Mouse (Mus musculus): ENCODE results near the gene 5730455P16Rik. TPM values are rescaled to one million over a fixed set of nuclear protein-coding genes. Genes with fewer than 3 reads are reported as not detected.

The 5730455P16Rik gene
- total and polyA plus RNA-seq, 2 experiments from 2014 or later, result 43.2 to 47.6 TPM

GRCm38 (mm10) chr11:80312049-80312448, 65.8 kb downstream of the 5730455P16Rik start:
- Histone ChIP-seq H3K9ac (no peak overlapping the region), H3K27me3 (ENCODE audit: insufficient read depth, low read length) (no peaks in the 10 kb centered on the region), H3K4me3 (ENCODE audit: low read depth, low read length) (no peak overlapping the region), H3K9me3 (ENCODE audit: low read length) (no peaks in the 10 kb centered on the region), H3K4me1 (ENCODE audit: insufficient read depth) (no peaks in the 10 kb centered on the region), H3K27ac (ENCODE audit: low read depth, low read length) (no peak overlapping the region), H3K4me2 (ENCODE audit: low read depth) (no peak overlapping the region), H3K36me3 (ENCODE audit: insufficient read depth) (no peaks in the 10 kb centered on the region)
- 23% methylated on average over 2 of the region's 2 CpGs for WGBS
- ATAC-seq, result no peak
- TF ChIP-seq CTCF (IDR thresholded peaks at IDR 0.05; ENCODE audit: low read depth), result no peak
- no peak for DNase-seq

DNA sequence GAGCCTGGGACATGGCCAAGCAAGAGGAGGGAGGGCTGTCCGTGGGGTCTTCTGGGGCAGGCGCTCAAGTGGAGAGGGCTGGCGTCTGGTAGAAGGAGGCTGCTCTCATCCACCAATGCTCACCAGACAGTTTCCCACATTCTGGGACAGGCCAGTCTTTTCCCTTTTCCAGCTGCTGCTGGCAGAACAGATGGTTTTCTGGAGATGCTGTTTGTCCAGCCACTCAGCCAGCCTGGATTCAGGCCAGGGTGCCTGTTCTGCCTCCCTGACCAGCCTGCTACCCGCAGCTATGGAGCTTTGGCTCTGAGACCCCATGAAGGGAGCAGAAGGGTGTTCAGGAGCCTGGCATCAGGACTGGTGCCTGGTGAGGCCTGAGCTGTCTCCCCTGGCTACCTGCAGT, 66.6 kb downstream of the 5730455P16Rik start:
- Histone ChIP-seq H3K9ac (no peak overlapping the region), H3K4me2 (ENCODE audit: low read depth) (no peak overlapping the region), H3K27me3 (ENCODE audit: insufficient read depth, low read length) (no peaks in the 10 kb centered on the region), H3K36me3 (ENCODE audit: insufficient read depth) (no peaks in the 10 kb centered on the region), H3K9me3 (ENCODE audit: low read length) (no peaks in the 10 kb centered on the region), H3K4me1 (ENCODE audit: insufficient read depth) (no peaks in the 10 kb centered on the region), H3K27ac (ENCODE audit: low read depth, low read length) (no peak overlapping the region), H3K4me3 (ENCODE audit: low read depth, low read length) (no peak overlapping the region)
- DNase-seq (no peak), ATAC-seq (no peak)
- WGBS, result 15% methylated on average over 4 of the region's 4 CpGs
- no peak for TF ChIP-seq CTCF (IDR thresholded peaks at IDR 0.05; ENCODE audit: low read depth)

Other genes with a start within 250 kb of the 5730455P16Rik start
- 18.9 and 19.9 TPM in 2 replicates for gene Tefm, start 235.9 kb downstream of the 5730455P16Rik start, total RNA-seq (2014; rRNA removed)
- 23.7 and 25.6 TPM in 2 replicates for gene Tefm, start 235.9 kb downstream of the 5730455P16Rik start, polyA plus RNA-seq (2015; fragmentation: Nextera tagmentation; extraction: Ambion mirVana)
- gene Adap2, start 223.9 kb downstream of the 5730455P16Rik start, total RNA-seq (2014; rRNA removed), result 3.8 and 4.4 TPM in 2 replicates
- 2.2 and 3.2 TPM in 2 replicates for gene Adap2, start 223.9 kb downstream of the 5730455P16Rik start, polyA plus RNA-seq (2015; fragmentation: Nextera tagmentation; extraction: Ambion mirVana)
- gene Rnf135, start 194.2 kb downstream of the 5730455P16Rik start, total RNA-seq (2014; rRNA removed), result 1.3 and 2.0 TPM in 2 replicates
- gene Rnf135, start 194.2 kb downstream of the 5730455P16Rik start, polyA plus RNA-seq (2015; fragmentation: Nextera tagmentation; extraction: Ambion mirVana), result 2.2 and 3.1 TPM in 2 replicates
- gene Rhot1, start 169.0 kb downstream of the 5730455P16Rik start, total RNA-seq (2014; rRNA removed), result 69.5 and 79.1 TPM in 2 replicates
- 56.0 and 61.0 TPM in 2 replicates for gene Rhot1, start 169.0 kb downstream of the 5730455P16Rik start, polyA plus RNA-seq (2015; fragmentation: Nextera tagmentation; extraction: Ambion mirVana)
- 3.8 and 6.7 TPM in 2 replicates for gene Rhbdl3, start 77.1 kb downstream of the 5730455P16Rik start, total RNA-seq (2014; rRNA removed)
- 2.5 and 2.8 TPM in 2 replicates for gene Rhbdl3, start 77.1 kb downstream of the 5730455P16Rik start, polyA plus RNA-seq (2015; fragmentation: Nextera tagmentation; extraction: Ambion mirVana)
- 250 and 264 TPM in 2 replicates for gene Zfp207, start 5.2 kb upstream of the 5730455P16Rik start, total RNA-seq (2014; rRNA removed)
- 163 and 171 TPM in 2 replicates for gene Zfp207, start 5.2 kb upstream of the 5730455P16Rik start, polyA plus RNA-seq (2015; fragmentation: Nextera tagmentation; extraction: Ambion mirVana)
- gene Psmd11, start 50.6 kb upstream of the 5730455P16Rik start, total RNA-seq (2014; rRNA removed), result 30.2 and 33.4 TPM in 2 replicates
- gene Psmd11, start 50.6 kb upstream of the 5730455P16Rik start, polyA plus RNA-seq (2015; fragmentation: Nextera tagmentation; extraction: Ambion mirVana), result 280 and 310 TPM in 2 replicates
- gene Cdk5r1, start 99.0 kb upstream of the 5730455P16Rik start, total RNA-seq (2014; rRNA removed), result 392 and 416 TPM in 2 replicates
- gene Cdk5r1, start 99.0 kb upstream of the 5730455P16Rik start, polyA plus RNA-seq (2015; fragmentation: Nextera tagmentation; extraction: Ambion mirVana), result 117 and 122 TPM in 2 replicates

Measured in forebrain, postnatal 0 days (tissue).